Mouse (Mus musculus) lung, adult 2 months (tissue): Measurements from ENCODE around the gene Cabp1. TPM values are rescaled to one million over a fixed set of nuclear protein-coding genes. Genes with fewer than 3 reads are reported as not detected.

ENCODE experiments used
- DNase-seq: peaks from one replicate; pipeline ENCODE4 v3.0.0; 2022
- H3K4me1 ChIP-seq: fragments of 200-500 bp; 2 replicates; pipeline ENCODE4 v1.6.1; 2011; ENCODE audit warnings: low read length; ENCODE audit not compliant: control insufficient read depth, insufficient read depth
- H3K4me3 ChIP-seq: fragments of 200-500 bp; replicated peaks from 2 replicates; pipeline ENCODE3; 2011; ENCODE audit warnings: low read depth, mild to moderate bottlenecking, control low read depth, low read length; ENCODE audit errors: extremely low read depth
- CTCF ChIP-seq: fragments of 200-500 bp; IDR thresholded peaks from 2 replicates; pipeline ENCODE4 v1.5.1; 2011; ENCODE audit warnings: mild to moderate bottlenecking, low read length, control low read depth; ENCODE audit not compliant: insufficient read depth
- POLR2A ChIP-seq: fragments of 200-500 bp; IDR thresholded peaks from 2 replicates; pipeline ENCODE4 v1.6.1; 2011; ENCODE audit warnings: low read depth, mild to moderate bottlenecking, control low read depth, low read length, borderline replicate concordance; ENCODE audit errors: extremely low read depth
- WGBS: fragments of 180-500 bp; shearing (Covaris S2); methylation state at CpG from one replicate; pipeline ENCODE4 v1.1.7; 2018; 5-methylcytosine and 5-hydroxymethylcytosine counted together
- polyA plus RNA-seq: library from polyadenylated mRNA; depleted of rRNA; stranded (reverse); fragments of >200 nt; gene quantifications from 2 replicates; pipeline ENCODE4 v1.2.3, GENCODE M21; 2012; rRNA removed

Cabp1 gene
- polyA plus RNA-seq, result 3.2 and 6.9 TPM in 2 replicates

GRCm38 (mm10) chr5:115193669-115194625 lies at the start of gene Cabp1:
Cabp1 (minus strand) TSS chr5:115194381.
- TF ChIP-seq CTCF, result no peak
- TF ChIP-seq POLR2A, result no peak
- DNase-seq, result peak; percentile 30
- 1% methylated on average over 104 of the region's 116 CpGs for WGBS
- H3K4me1 ChIP-seq, result peaks cover 10% of the 10 kb centered on the region
- H3K4me3 ChIP-seq, result peak within 1 kb of the TSS; percentile 24

GRCm38 (mm10) chr5:115240191-115240590 lies 46.0 kb upstream of the Cabp1 start:
- WGBS, result 81% methylated on average over 11 of the region's 11 CpGs
- DNase-seq, result no peak
- TF ChIP-seq CTCF (no peak), POLR2A (no peak)
- H3K4me1 ChIP-seq, result peaks cover 4% of the 10 kb centered on the region; the same call in 1 of the 2 replicates
- H3K4me3 ChIP-seq, result no peak overlapping the region

GRCm38 (mm10) chr5:115238729-115239195 lies 44.6 kb upstream of the Cabp1 start:
- WGBS, result 6% methylated on average over 11 of the region's 11 CpGs
- Histone ChIP-seq H3K4me1 (peaks cover 4% of the 10 kb centered on the region; the same call in 1 of the 2 replicates), H3K4me3 (no peak overlapping the region)
- no peak for DNase-seq
- TF ChIP-seq POLR2A, result no peak
- TF ChIP-seq CTCF, result no peak

- H3K4me1 ChIP-seq, result peaks cover 4% of the 10 kb centered on the region; the same call in 1 of the 2 replicates
- TF ChIP-seq CTCF, result no peak
- TF ChIP-seq POLR2A, result peak; percentile 87; the same call in 1 of the 2 replicates
- under 1% methylated on average over 88 of the region's 88 CpGs for WGBS
- peak; percentile 91 for DNase-seq
- H3K4me3 ChIP-seq, result peak overlapping the region; percentile 91
Observed at GRCm38 (mm10) chr5:115237803-115238728, 43.9 kb upstream of the Cabp1 start.

GRCm38 (mm10) chr5:115235786-115236263 lies 41.6 kb upstream of the Cabp1 start, which contains the start of gene Pop5:
Pop5 (plus strand) TSS chr5:115235836.
- DNase-seq, result peak; percentile 85
- whole genome bisulfite sequencing, result 2% methylated on average over 21 of the region's 21 CpGs

GRCm38 (mm10) chr5:115235323-115235771 lies 41.2 kb upstream of the Cabp1 start:
- 0 out of 2 replicates have a peak, but pooled peaks have one; percentile 23 for TF ChIP-seq POLR2A
- no peak for TF ChIP-seq CTCF
- peak; percentile 55 for DNase-seq
- Histone ChIP-seq H3K4me1 (peaks cover 4% of the 10 kb centered on the region; the same call in 1 of the 2 replicates), H3K4me3 (peak overlapping the region; percentile 84)
- under 1% methylated on average over 45 of the region's 45 CpGs for WGBS

More at GRCm38 (mm10) chr5:115235786-115236263, 41.6 kb upstream of the Cabp1 start, which contains the start of gene Pop5:
- TF ChIP-seq CTCF (peak; percentile 90), POLR2A (no peak)
- Histone ChIP-seq H3K4me1 (peaks cover 4% of the 10 kb centered on the region; the same call in 1 of the 2 replicates), H3K4me3 (peak within 1 kb of the TSS; percentile 84)

GRCm38 (mm10) chr5:115234519-115234918 lies 40.3 kb upstream of the Cabp1 start:
- H3K4me1 ChIP-seq, result peaks cover 4% of the 10 kb centered on the region; the same call in 1 of the 2 replicates
- WGBS, result 85% methylated on average over 6 of the region's 6 CpGs
- DNase-seq, result no peak
- no peak overlapping the region for H3K4me3 ChIP-seq
- no peak for TF ChIP-seq CTCF
- TF ChIP-seq POLR2A, result no peak

GRCm38 (mm10) chr5:115233031-115233780 lies 39.0 kb upstream of the Cabp1 start:
- no peak for DNase-seq
- Histone ChIP-seq H3K4me1 (no peaks in the 10 kb centered on the region), H3K4me3 (no peak overlapping the region)
- TF ChIP-seq CTCF, result no peak
- no peak for TF ChIP-seq POLR2A
- WGBS, result 89% methylated on average over 14 of the region's 14 CpGs
